Mouse (Mus musculus): ENCODE data around the gene Plekha7. TPM values are rescaled to one million over a fixed set of nuclear protein-coding genes. Genes with fewer than 3 reads are reported as not detected.

The Plekha7 gene
- total RNA-seq, 2 experiments from 2014 or later, result 0.42 to 1.6 TPM

- ATAC-seq (replicated peaks; ENCODE audit: low FRiP score, low TSS enrichment, poor library complexity, severe bottlenecking), result no peak
These were observed 50.2 kb downstream of the Plekha7 start for GRCm38 (mm10) chr7:116257953-116258352.

GRCm38 (mm10) chr7:116255664-116256063, 52.5 kb downstream of the Plekha7 start:
- ATAC-seq (replicated peaks; ENCODE audit: low FRiP score, low TSS enrichment, poor library complexity, severe bottlenecking), result no peak

- ATAC-seq (replicated peaks; ENCODE audit: low FRiP score, low TSS enrichment, poor library complexity, severe bottlenecking), result peak; percentile 68; the same call in 1 of the 2 replicates
These were observed 53.5 kb downstream of the Plekha7 start for GRCm38 (mm10) chr7:116254660-116255059.

GRCm38 (mm10) chr7:116252470-116252869, 55.7 kb downstream of the Plekha7 start:
- no peak for ATAC-seq (replicated peaks; ENCODE audit: low FRiP score, low TSS enrichment, poor library complexity, severe bottlenecking)

- no peak for ATAC-seq (replicated peaks; ENCODE audit: low FRiP score, low TSS enrichment, poor library complexity, severe bottlenecking)
These were observed 56.7 kb downstream of the Plekha7 start for GRCm38 (mm10) chr7:116251516-116251915.

- no peak for ATAC-seq (replicated peaks; ENCODE audit: low FRiP score, low TSS enrichment, poor library complexity, severe bottlenecking)
These were observed 59.6 kb downstream of the Plekha7 start for GRCm38 (mm10) chr7:116248536-116248935.

- ATAC-seq (replicated peaks; ENCODE audit: low FRiP score, low TSS enrichment, poor library complexity, severe bottlenecking), result no peak; the same call in 1 of the 2 replicates
These were observed 60.8 kb downstream of the Plekha7 start for GRCm38 (mm10) chr7:116247377-116247729.

- ATAC-seq (replicated peaks; ENCODE audit: low FRiP score, low TSS enrichment, poor library complexity, severe bottlenecking), result peak; percentile 65
These were observed 61.3 kb downstream of the Plekha7 start for GRCm38 (mm10) chr7:116246696-116247376.

- ATAC-seq (replicated peaks; ENCODE audit: low FRiP score, low TSS enrichment, poor library complexity, severe bottlenecking), result peak; percentile 56; the same call in 1 of the 2 replicates
These were observed 62.1 kb downstream of the Plekha7 start for GRCm38 (mm10) chr7:116245815-116246695.

GRCm38 (mm10) chr7:116244302-116245165, 63.6 kb downstream of the Plekha7 start:
- ATAC-seq (replicated peaks; ENCODE audit: low FRiP score, low TSS enrichment, poor library complexity, severe bottlenecking), result no peak

GRCm38 (mm10) chr7:116242810-116243209, 65.4 kb downstream of the Plekha7 start:
- no peak for ATAC-seq (replicated peaks; ENCODE audit: low FRiP score, low TSS enrichment, poor library complexity, severe bottlenecking)

GRCm38 (mm10) chr7:116241601-116242000, 66.6 kb downstream of the Plekha7 start:
- no peak for ATAC-seq (replicated peaks; ENCODE audit: low FRiP score, low TSS enrichment, poor library complexity, severe bottlenecking)

- no peak for ATAC-seq (replicated peaks; ENCODE audit: low FRiP score, low TSS enrichment, poor library complexity, severe bottlenecking)
These were observed 67.2 kb downstream of the Plekha7 start for GRCm38 (mm10) chr7:116240791-116241474.

GRCm38 (mm10) chr7:116240353-116240752, 67.8 kb downstream of the Plekha7 start:
- ATAC-seq (replicated peaks; ENCODE audit: low FRiP score, low TSS enrichment, poor library complexity, severe bottlenecking), result no peak

GRCm38 (mm10) chr7:116238320-116238719, 69.9 kb downstream of the Plekha7 start:
- ATAC-seq (replicated peaks; ENCODE audit: low FRiP score, low TSS enrichment, poor library complexity, severe bottlenecking), result no peak

- no peak for ATAC-seq (replicated peaks; ENCODE audit: low FRiP score, low TSS enrichment, poor library complexity, severe bottlenecking)
These were observed 70.8 kb downstream of the Plekha7 start for GRCm38 (mm10) chr7:116237157-116237981.

- ATAC-seq (replicated peaks; ENCODE audit: low FRiP score, low TSS enrichment, poor library complexity, severe bottlenecking), result no peak
These were observed 71.6 kb downstream of the Plekha7 start for GRCm38 (mm10) chr7:116236608-116237007.

- ATAC-seq (replicated peaks; ENCODE audit: low FRiP score, low TSS enrichment, poor library complexity, severe bottlenecking), result no peak
These were observed 73.8 kb downstream of the Plekha7 start for GRCm38 (mm10) chr7:116234287-116234806.

All from megakaryocyte-erythroid progenitor cell, adult 5-6 weeks (primary cell).